Mouse (Mus musculus) limb, embryonic 10.5 days (tissue): ENCODE measurements around the gene Aff3. TPM values are rescaled to one million over a fixed set of nuclear protein-coding genes. Genes with fewer than 3 reads are reported as not detected.

Experiments
- DNase-seq: peaks from one replicate; pipeline ENCODE4 v3.0.0-alpha.2; 2017; ENCODE audit warnings: low spot score
- H3K27ac ChIP-seq: fragments of 300-500 bp; sonication (generic); 2 replicates; pipeline ENCODE4 v1.5.1; 2016; ENCODE audit warnings: mild to moderate bottlenecking
- H3K27me3 ChIP-seq: fragments of 300-500 bp; sonication (generic); 2 replicates; pipeline ENCODE4 v1.6.1; 2016; ENCODE audit warnings: low read depth, mild to moderate bottlenecking; ENCODE audit not compliant: poor library complexity, severe bottlenecking
- H3K36me3 ChIP-seq: fragments of 300-500 bp; sonication (generic); 2 replicates; pipeline ENCODE4 v1.6.1; 2016; ENCODE audit warnings: mild to moderate bottlenecking, moderate library complexity
- H3K4me1 ChIP-seq: fragments of 300-500 bp; sonication (generic); 2 replicates; pipeline ENCODE4 v1.6.1; 2016
- H3K4me3 ChIP-seq: fragments of 300-500 bp; sonication (generic); 2 replicates; pipeline ENCODE4 v1.5.1; 2016; ENCODE audit warnings: mild to moderate bottlenecking, moderate library complexity
- H3K9me3 ChIP-seq: fragments of 300-500 bp; sonication (generic); replicated peaks from 2 replicates; pipeline ENCODE4 v1.6.1; 2016; ENCODE audit warnings: mild to moderate bottlenecking
- WGBS: fragments of 180-500 bp; shearing (Covaris S2); methylation state at CpG from one replicate; pipeline ENCODE4 v1.1.7; 2016; 5-methylcytosine and 5-hydroxymethylcytosine counted together
- polyA plus RNA-seq: library from polyadenylated mRNA; unstranded; fragments of >200 nt; fragmentation: Nextera tagmentation; extraction: Ambion mirVana; gene quantifications from 2 replicates; pipeline ENCODE4 v1.2.1, GENCODE M21; 2016

Aff3 gene
- polyA plus RNA-seq, 1 experiment from 2014 or later, result 38.8 TPM

DNA sequence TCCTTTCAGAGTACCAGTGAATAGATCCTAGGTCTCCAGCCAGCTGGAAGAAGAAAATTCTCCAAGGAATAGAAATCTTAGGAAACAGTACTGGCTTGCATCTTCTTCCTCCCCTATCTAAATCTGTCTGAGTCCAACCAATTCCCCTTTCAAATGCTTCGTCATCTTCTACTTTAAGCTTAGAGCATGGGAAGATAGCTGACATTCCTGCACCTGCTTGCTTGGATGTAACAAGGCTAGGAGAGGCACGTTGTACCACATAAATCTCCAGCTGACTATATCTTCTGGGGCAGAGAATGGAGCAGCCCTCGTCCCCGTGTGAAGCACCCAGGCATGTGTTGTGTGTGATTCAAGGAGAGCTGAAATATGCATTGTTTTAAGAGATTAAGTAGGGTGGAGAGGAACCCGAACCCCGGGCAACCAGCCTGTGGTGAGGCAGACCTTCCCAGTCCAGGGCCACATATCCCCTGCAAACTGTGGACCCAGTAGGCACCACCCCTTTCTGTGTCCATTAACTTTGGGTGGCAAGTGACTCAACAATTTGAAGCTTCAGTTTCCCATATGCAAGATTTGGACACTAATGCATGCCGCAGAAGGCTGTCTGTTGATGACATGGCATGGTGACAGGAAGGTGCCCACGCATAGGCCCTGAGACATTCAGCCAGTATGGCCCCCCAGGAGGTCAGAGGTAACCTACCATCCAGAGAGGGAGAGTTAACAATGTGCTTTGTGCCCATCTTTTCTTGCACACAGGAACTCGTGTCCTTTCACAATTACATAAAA, 424.1 kb downstream of the Aff3 start:
- Histone ChIP-seq H3K4me3 (no peak overlapping the region), H3K27me3 (no peaks in the 10 kb centered on the region), H3K27ac (no peak overlapping the region), H3K36me3 (peaks cover 39% of the 10 kb centered on the region), H3K9me3 (no peaks in the 10 kb centered on the region), H3K4me1 (peaks cover 33% of the 10 kb centered on the region)
- no peak for DNase-seq
- 86% methylated on average over 9 of the region's 9 CpGs for WGBS

DNA sequence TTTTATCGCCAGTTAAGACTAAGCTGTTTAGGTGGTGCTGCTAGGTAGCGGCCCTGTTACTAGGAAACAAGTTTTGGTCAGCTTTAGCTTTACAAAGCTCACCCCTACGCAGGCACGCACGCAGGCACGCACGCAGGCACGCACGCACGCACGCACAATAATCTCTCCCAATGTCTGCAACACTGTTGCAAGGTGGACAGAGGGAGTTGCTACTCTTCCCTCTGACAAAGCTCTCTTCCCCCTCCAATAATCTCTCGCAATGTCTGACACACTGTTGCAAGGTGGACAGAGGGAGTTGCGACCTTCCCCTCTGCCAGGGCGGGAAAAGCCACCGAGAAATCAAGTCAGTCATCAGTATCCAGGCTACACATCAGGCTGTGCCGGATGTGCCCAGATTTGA, 425.2 kb downstream of the Aff3 start:
- Histone ChIP-seq H3K36me3 (peaks cover 28% of the 10 kb centered on the region), H3K27me3 (no peaks in the 10 kb centered on the region), H3K9me3 (no peaks in the 10 kb centered on the region), H3K27ac (no peak overlapping the region), H3K4me1 (peaks cover 29% of the 10 kb centered on the region), H3K4me3 (no peak overlapping the region)
- 94% methylated on average over 16 of the region's 16 CpGs for WGBS
- DNase-seq, result no peak

DNA sequence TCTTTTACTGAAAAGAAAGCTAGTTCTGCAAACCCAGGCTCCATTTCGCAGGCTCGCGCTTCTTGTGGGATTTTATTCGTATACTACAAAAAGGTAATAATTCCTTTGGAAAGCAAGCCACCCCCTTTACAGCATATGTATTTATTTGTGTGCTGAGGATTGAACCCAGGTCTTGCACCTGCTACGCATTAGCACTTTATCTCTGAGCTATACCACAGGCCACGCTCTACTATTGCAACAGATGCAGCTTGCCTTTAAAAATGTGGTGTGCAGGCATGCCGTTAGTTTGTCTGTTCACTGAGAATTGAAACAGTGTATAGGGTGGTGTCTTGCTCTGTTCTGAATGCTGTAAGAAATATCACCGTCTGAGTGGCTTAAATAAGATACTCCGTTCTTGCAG, 426.9 kb downstream of the Aff3 start:
- 84% methylated on average over 9 of the region's 9 CpGs for WGBS
- H3K27ac ChIP-seq, result no peak overlapping the region

DNA sequence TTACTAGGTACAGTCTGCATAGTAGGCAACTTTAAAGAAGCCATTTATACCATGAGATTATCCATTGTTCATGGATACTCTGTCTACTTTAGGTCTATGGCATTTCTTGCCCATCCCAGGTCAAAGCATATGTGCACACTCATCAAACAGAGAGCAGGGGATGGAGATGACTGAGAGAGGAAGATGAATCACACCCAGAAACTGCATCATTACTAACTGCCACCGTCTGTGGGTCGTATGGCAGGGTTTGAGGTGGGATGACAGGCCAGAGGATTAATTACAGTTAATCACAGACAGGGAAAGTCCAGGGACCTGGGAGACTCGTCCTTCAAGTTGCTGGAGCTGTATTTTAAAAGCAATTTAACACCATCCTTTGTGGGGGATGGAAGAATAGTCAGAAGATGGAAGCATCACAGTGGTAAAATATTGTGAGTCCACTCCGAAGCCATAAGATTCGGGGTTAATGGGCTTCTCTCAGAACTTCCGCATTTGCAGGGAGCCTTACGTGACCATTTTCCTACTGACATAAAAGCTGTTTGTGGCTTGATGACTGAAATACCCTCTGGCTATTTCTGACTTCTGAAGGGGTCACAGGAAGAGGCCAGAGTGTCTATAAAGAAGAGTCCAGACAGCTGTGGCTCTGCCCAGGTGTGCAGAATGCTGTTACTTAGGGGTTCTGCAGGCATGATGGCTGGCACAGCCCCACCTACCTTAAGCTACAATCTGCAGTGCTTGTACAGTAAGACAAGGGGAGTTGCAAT, 427.5 kb downstream of the Aff3 start:
- Histone ChIP-seq H3K4me1 (peaks cover 27% of the 10 kb centered on the region), H3K36me3 (peaks cover 28% of the 10 kb centered on the region), H3K9me3 (no peaks in the 10 kb centered on the region), H3K27ac (no peak overlapping the region), H3K27me3 (no peaks in the 10 kb centered on the region), H3K4me3 (no peak overlapping the region)
- 36% methylated on average over 7 of the region's 7 CpGs for WGBS
- DNase-seq, result no peak

More for the DNA sequence above, 426.9 kb downstream of the Aff3 start:
- Histone ChIP-seq H3K4me3 (no peak overlapping the region), H3K4me1 (peaks cover 27% of the 10 kb centered on the region), H3K27me3 (no peaks in the 10 kb centered on the region), H3K9me3 (no peaks in the 10 kb centered on the region), H3K36me3 (peaks cover 28% of the 10 kb centered on the region)
- DNase-seq, result no peak

DNA sequence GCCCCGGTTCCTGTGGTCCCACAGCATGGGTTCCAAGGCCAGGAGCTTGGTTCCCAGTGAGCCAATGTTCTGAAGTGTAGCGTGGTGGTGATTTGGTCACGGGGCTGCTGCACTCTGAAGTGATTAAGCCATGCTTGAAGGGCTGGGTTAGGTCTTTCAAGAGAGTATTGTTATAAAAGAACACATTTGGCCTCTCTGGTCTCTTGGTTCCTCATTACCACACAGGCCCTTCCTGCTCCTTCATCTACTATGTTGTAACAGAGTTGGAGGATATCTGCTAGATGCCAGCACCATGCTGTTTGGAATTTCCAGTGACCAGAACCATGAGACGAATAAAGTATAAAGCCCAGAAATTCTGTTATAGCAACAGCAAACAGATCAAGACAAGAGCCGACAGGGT, 431.6 kb downstream of the Aff3 start:
- H3K4me1 ChIP-seq, result peaks cover 14% of the 10 kb centered on the region; the same call in 1 of the 2 replicates
- H3K4me3 ChIP-seq, result no peak overlapping the region
- no peak for DNase-seq
- H3K36me3 ChIP-seq, result peaks cover 34% of the 10 kb centered on the region
- no peaks in the 10 kb centered on the region for H3K9me3 ChIP-seq
- no peak overlapping the region for H3K27ac ChIP-seq
- 93% methylated on average over 5 of the region's 5 CpGs for WGBS
- H3K27me3 ChIP-seq, result no peaks in the 10 kb centered on the region

DNA sequence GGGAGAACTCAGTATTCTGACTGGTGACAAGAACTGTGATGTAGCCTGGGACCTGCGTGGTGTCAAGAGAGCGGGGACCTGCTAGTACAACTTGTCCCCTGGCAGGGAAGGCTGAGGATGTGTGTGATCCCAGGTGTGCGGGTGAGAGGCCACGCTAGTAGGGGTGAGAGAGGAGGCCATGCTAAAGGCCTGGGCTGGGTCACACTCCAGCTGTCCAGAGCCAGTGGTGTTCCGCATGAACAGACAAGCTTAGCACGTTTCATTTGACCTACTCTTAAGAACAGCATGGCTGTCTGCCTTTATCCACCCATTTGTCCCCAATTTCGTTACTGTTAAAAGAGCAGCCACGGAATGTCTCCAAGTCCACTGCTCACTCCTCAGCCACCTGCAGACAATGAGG, 434.7 kb downstream of the Aff3 start:
- Histone ChIP-seq H3K36me3 (peaks cover 61% of the 10 kb centered on the region), H3K27me3 (no peaks in the 10 kb centered on the region), H3K4me1 (peaks cover 1% of the 10 kb centered on the region; the same call in 1 of the 2 replicates), H3K4me3 (no peak overlapping the region), H3K9me3 (peaks cover 14% of the 10 kb centered on the region; the same call in 1 of the 2 replicates), H3K27ac (no peak overlapping the region)
- WGBS, result 90% methylated on average over 8 of the region's 8 CpGs
- DNase-seq, result no peak

DNA sequence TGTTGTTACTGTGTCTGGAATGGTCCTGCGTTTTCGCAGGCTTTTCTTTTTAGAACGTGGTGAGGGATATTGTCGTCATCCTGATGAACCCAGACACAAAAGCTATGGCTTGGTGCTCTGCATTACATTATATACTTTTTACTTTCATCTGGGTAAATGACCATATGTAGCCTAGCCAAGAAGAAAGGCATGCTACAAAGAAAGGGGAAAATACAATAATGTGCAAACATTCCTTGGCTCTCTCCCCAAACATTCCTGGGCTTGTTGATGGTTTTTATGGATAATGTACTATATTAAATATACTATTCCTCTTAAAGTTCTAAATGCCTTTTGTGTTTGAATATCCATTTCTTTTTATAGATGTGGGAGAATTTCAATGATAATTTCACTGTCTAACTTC, 435.9 kb downstream of the Aff3 start:
- H3K27me3 ChIP-seq, result no peaks in the 10 kb centered on the region
- 94% methylated on average over 4 of the region's 4 CpGs for WGBS
- H3K9me3 ChIP-seq, result peaks cover 22% of the 10 kb centered on the region; the same call in 1 of the 2 replicates
- DNase-seq, result no peak
- H3K4me1 ChIP-seq, result no peaks in the 10 kb centered on the region
- no peak overlapping the region for H3K4me3 ChIP-seq
- H3K36me3 ChIP-seq, result peaks cover 69% of the 10 kb centered on the region
- H3K27ac ChIP-seq, result no peak overlapping the region

DNA sequence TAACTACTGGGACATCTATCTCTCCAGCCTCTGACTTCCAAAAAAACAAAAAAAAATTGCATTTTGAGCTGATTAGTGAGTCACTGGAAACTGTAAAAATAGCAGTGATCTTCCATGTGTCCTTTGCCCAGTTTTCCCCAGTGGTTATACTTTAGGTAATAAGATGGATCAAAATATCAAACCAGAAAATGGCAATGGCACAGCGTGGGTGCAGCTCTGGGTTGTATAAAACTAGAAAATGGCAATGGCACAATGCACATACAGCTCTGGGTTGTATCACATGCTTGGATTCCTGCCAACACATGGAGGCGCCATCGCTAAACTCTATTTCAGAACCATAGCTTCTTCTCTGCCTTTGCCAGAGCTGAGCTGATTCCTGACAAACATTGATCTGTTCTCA, 439.6 kb downstream of the Aff3 start:
- Histone ChIP-seq H3K4me3 (no peak overlapping the region), H3K4me1 (no peaks in the 10 kb centered on the region), H3K36me3 (peaks cover 73% of the 10 kb centered on the region), H3K27ac (no peak overlapping the region), H3K9me3 (peaks cover 22% of the 10 kb centered on the region; the same call in 1 of the 2 replicates), H3K27me3 (no peaks in the 10 kb centered on the region)
- DNase-seq, result no peak
- WGBS, result 94% methylated on average over 3 of the region's 3 CpGs

DNA sequence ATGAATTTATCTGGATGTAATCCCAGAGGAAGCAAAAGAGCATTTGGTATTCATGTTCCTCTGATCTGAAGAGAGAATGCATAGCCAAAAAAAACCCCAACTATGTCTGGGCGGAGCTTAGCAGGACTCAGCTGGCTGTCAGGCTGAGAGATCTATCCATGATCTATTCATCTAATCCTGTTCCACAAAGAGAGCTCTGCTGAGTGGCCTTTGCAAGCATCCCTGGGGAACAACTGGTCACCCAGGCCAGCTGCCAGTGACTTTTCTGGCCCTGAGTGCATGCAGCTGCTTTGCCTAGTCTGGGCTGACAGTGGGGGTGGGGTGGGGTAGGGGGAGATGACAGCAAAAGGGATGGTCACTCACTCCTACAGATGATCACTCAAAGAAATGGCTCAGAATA, 442.6 kb downstream of the Aff3 start:
- peaks cover 68% of the 10 kb centered on the region for H3K36me3 ChIP-seq
- WGBS, result 94% methylated on average over 1 of the region's 1 CpGs
- no peak overlapping the region for H3K4me3 ChIP-seq
- H3K4me1 ChIP-seq, result peaks cover 23% of the 10 kb centered on the region
- no peak overlapping the region for H3K27ac ChIP-seq
- DNase-seq, result no peak
- peaks cover 22% of the 10 kb centered on the region; the same call in 1 of the 2 replicates for H3K9me3 ChIP-seq
- H3K27me3 ChIP-seq, result no peaks in the 10 kb centered on the region

DNA sequence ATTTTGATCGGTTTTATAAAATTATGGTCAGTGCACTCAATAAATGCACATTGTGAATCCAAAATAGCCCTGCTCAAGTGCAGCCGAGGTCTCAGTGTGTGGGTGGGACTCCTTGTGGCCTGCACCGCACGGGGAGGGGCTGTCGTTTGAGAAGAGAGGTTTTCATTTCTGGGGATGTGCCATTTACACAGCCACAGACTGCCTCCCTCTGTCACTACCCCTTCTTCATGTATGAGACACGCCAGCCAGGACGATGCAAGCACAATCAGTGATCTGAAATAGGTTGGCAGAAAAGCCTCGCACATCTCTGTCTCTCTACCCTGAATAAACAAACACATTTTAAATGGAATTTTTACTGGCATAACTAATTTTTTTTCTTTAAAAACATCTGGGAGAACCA, 443.3 kb downstream of the Aff3 start:
- peaks cover 30% of the 10 kb centered on the region for H3K4me1 ChIP-seq
- H3K36me3 ChIP-seq, result peaks cover 64% of the 10 kb centered on the region
- no peak overlapping the region for H3K27ac ChIP-seq
- H3K9me3 ChIP-seq, result peaks cover 19% of the 10 kb centered on the region; the same call in 1 of the 2 replicates
- H3K27me3 ChIP-seq, result no peaks in the 10 kb centered on the region
- DNase-seq, result no peak
- 95% methylated on average over 8 of the region's 8 CpGs for WGBS
- H3K4me3 ChIP-seq, result no peak overlapping the region

DNA sequence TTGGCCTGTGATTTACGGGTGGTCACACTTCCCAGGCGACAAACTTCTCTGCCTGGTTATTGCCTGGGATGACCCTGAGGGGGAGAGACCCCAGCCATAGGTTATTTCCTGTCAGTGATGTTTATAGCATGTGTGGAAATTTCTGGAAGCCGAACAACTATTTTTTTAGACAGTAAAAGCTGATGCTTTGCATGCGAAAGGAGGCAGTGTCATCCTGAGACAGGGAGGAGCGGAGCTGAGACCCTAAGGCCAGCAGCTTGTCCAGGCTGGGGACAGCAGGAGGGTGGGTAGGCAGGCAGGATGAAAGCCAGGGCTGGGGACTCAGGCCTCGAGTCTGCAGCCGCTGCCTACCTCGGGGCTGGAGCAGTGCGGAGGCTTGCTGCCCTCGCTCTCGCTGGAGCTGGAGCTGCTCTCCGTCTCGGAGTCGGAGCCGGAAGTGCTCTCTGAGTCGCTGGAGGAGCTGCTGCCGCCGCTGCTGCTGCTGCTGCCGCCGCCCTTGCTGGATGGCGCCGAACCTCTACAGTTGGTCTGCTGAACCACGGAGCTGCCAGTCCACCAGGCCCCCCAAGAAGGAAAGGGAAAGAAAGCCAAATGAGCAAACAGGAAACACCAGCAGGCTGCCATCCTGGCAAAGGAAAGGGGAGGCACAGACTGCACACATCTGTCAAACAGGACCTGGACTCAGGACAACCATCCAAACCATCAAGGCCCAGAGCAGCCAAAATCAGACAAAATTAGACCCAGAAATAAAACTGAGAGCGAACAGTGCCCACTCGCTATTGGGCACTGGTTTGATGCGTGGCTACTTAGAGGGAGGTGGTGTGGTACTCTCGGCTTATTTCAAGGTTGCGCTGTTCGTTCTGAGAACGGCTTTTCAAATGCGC, 446.6 kb downstream of the Aff3 start:
- Histone ChIP-seq H3K4me1 (peaks cover 40% of the 10 kb centered on the region), H3K27me3 (no peaks in the 10 kb centered on the region), H3K4me3 (peak overlapping the region; percentile 14), H3K36me3 (peaks cover 61% of the 10 kb centered on the region), H3K9me3 (no peaks in the 10 kb centered on the region), H3K27ac (peak overlapping the region; percentile 84)
- peak; percentile 59 for DNase-seq
- 51% methylated on average over 31 of the region's 31 CpGs for WGBS

DNA sequence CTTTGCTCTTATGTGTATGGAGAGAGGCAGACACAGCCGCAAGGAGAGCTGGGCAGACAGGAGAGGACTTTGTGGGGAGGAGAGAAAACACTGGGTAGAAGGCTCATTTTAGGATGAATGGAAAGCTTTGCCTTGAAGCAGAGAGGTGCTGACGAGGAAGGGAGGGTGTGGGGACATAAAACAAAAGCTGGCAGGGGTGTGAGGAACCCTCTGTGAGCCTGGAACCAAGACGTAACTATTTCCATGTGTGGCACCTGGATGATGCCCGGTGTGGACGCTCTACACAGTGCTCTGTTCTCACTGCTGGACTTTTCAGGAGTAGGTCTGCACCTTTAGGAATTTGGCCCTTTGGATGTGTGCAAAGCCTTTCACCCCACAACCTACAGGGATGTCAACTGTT, 447.7 kb downstream of the Aff3 start:
- Histone ChIP-seq H3K4me3 (no peak overlapping the region), H3K4me1 (peaks cover 40% of the 10 kb centered on the region), H3K9me3 (no peaks in the 10 kb centered on the region), H3K36me3 (peaks cover 59% of the 10 kb centered on the region), H3K27ac (peak overlapping the region; percentile 43; the same call in 1 of the 2 replicates), H3K27me3 (no peaks in the 10 kb centered on the region)
- peak; percentile 51 for DNase-seq
- 36% methylated on average over 5 of the region's 5 CpGs for WGBS
